Mouse (Mus musculus): ENCODE data around the gene Cd52.
A peak's percentile ranks its signal among the peaks of the same experiment; 100 is the strongest.
"Not testable (repeated sequence)": the region's sequence is repeated elsewhere in the genome, so short reads cannot be mapped to it uniquely, and the experiment has no call there.

Gene Cd52

DNA sequence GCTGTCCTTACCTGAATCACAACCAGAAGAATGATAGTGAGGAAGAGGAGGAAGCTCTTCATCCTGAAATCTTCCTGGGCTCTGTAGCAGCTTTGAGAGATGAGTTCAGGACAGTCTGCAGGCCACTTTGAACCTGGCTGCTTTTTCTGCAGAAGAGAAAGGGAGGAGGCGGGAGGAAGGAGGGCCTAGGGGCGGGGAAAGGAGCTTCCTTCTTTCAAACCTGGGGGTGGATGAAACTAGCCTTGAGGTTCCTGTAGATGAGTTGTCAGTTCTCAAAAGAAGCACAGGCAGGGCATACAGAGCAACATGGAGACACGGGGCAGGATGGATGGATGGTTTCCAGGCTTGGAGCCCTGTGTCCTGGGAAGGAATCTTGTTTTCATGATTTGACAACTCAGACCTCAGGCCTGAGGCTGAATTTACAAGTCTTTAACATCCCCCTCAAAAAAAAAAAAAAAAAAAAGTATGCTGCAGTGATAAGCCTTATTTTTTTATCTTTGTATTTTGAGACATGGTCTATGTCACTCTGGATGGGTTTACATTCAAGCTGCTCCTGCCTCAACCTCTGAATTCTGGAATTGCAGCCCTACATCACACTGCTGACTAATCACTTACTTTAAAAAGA lies at the start of gene Cd52:
Cd52 (minus strand) TSS at position 160 of the 625 bp plus-strand sequence.
- DNase-seq, result no peak

DNA sequence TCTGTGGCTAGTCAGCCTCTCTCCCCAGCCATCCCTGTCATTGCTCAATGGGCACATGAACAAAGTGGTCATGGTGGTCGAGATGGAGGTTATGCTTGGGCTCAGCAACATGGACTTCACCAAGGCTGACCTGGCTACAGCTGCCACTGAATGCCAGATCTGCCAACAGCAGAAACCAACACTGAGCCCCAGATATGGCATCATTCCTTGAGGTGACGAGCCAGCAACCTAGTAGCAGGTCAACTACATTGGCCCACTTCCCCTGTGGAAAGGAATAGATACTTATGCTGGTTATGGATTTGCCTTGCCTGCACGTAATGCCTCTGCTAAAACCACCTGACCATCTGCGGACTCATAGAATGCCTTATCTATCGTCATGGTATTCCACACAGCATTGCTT lies 49.4 kb upstream of the Cd52 start:
- DNase-seq, result not testable (repeated sequence)

DNA sequence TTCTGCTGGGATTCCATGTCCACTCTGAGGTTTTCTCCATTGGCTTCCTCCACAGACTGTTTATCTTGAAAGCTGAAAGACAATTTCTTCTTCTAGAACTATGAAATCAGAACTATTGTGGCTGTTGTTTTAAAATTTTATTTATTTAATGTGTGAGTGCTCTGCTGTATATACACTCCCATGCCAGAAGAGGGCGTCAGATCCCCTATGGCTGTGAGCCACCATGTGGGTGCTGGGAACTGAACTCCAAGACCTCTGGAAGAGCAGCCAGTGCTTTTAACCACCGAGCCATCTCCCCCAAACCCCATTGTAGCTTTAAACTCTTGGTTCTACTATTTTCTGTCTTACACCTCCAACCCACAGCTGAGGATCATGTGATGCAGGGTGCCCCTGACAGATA lies 44.0 kb upstream of the Cd52 start:
- no peak for DNase-seq

DNA sequence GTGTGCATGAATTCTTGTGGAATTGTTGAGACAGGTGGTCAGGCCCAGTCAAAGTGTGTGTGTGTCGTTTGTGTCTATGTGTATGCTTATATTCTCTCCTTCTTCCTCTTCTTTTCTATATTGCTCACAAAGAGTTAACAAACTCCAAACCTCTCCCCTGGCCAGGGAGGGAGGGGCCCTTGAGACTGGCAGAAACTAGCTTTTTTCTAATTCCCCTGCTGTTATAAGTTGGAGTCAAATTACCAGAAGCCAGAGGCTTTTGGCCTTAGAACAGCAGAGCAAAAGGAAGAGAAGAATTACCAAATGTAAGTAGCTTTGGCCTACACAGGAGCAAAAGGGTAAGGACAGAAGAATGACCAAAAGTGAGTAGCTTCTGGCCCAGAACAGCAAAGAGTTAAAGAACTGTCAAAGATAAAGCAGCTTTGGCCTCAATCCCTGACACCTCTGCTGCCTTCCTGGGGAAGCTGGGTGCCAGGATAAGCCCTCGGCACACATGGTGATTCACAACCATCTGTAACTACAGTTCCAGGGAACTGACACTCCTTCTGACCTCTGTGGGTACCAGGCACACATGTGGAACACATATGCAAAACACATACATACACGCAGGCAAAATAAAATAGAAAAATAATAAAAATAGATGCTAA lies 41.5 kb upstream of the Cd52 start:
- DNase-seq, result peak; percentile 44

DNA sequence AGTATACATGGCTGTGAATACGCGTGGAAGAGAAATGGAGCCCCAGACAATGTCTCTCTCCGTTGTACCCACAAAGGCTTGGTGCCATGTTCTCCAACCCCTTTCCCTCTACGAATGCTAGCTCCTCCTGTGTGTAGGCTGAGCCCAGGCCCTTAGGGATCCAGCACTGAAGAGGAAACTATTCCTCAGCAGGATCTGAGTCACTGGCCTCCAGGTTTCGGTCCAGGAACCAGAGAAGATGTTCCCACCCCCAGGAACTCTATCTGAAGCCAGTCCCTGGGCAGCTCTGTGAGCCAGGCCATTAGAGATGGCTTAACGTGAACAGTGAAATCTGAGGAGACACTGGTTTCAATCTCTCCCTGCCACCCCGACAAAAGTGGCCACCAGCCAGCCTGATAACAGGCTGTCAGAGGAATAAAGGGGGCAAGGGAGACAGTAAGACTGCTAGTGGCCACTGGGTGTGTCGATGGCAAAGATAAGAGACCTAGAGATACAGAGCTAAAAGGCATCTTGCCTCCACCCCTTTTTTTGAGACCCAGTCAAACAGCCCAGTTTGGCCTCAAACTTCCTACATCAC lies 37.7 kb upstream of the Cd52 start:
- DNase-seq, result no peak

DNA sequence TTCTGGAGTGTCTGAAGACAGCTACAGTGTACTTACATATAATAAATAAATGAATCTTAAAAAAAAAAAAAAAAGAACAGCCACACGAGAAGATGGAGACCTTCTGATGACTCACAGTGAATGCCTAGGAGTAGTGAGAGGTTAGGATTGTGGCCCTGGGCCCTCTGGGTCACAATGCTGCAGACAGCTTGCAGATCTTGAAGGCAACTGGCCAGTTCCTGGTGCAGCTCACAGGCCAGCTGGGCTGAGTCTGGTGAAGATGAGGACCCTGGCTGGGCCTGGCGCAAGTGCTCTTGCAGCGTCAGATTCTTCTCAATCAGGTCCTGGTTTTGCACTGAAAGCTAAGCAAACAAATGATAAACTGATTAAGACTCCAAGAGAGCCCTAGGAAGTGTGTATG lies 37.2 kb upstream of the Cd52 start:
- no peak for DNase-seq

DNA sequence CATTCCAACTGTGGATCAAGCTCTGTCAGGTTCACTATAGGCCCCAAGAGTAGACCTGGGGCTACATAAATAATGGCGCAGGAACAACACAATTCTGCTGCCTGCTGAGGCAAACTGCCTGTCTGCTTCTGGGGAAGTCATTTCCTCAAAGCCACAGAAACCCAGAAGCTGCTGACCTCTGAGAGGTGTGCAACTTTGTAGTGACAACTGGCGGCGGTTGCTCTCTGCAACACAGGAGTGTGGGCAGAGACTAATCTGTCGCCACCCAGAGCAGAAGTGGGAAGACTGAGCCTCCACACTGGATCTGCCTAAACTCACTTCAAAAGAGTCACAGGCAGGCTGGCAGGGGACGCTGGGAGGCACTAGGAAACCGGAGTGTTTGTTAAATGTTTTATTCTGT lies 34.6 kb upstream of the Cd52 start:
- DNase-seq, result no peak

DNA sequence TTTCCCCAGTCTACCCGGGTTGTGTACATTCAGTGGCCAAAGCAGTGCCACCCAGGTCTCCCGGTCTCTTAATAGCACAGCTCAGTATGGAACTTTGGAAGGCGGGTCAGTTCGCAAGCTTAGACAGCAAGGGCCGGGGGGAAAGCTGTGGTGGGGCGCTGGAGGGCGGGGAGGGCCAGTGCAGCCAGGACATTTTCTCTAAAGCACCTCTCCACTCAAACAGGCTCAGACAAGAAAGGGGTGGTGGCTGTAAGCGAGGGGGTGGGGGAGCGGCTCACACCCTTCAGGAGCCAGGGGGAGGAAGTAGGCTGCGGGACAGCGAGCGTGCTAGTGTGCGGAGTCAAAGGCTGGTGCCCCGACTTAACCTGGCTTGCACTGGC lies 34.1 kb upstream of the Cd52 start:
- no peak for DNase-seq

DNA sequence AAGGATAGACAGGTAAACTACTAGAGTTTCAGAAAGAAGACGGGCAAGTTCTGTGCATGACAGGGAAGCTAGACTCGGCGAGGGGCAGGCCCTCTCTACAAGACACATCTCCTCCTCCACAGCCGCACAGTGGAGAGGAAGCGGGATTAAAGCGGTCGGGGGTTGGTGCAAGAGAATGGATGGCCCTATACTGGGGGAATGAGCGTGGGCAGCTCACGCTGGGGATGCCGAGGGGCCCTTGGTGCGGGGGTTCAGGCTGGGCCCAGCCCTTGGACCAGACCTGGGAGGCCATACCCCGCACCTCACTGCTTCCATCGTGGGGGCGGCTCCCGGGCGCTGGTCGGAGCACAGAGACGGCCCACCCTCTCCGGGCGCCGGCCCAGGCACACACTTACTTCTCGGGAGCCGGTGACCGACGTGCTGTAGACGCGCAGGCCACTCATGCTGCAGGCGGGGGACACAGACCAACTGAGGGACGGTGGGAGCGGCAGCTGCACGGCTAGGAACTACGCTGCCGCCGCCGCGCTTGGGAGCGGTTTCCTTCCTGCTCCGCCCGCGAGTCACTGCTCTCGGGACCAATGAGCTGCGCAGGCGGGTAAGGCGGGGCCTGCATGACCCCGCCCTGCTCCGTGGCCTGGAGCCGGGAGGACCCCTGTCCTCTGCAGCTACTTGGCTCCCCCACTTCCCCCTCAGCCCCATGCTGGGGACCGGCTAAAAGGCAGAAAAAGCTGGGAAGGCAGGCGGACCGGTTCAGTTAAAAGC lies 33.5 kb upstream of the Cd52 start, which contains the start of gene Sh3bgrl3:
Sh3bgrl3 (minus strand) TSS at position 569 of the 762 bp plus-strand sequence.
- peak; percentile 96 for DNase-seq

DNA sequence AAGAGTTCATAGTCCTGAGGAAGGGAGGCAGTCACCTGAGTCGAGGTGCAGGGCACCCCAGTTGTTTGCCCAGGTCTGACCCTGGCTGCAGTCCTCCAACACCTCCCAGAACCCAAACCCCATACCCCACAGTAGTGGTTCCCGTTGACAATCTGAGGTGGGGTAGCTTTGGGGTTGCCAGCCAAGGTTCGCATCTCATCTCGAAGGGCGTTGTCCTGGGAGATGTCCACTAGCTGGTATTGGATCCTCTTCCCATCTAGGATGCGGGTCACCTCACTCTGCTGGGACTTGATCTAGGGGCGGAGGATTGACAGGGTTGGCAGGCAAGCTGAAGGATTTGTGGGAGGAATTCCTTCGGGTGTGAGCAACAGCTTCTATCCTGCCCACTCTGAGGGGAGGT lies 32.9 kb upstream of the Cd52 start:
- DNase-seq, result no peak

DNA sequence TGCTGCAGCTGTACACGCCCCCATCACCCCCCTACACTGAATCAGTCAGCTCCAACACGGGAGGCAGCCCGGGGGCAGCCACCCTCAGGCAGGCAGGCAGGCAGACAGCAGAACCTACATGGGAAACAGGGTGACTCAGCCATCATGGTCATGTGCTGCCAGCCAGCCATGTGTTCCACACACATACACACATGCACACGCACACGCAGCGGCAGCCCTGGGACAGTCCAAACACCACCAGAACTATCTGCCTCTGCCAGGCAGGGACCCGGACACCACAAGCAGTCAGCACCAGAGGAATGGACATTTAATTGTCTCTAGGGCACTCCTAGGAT lies 32.2 kb upstream of the Cd52 start:
- DNase-seq, result no peak

DNA sequence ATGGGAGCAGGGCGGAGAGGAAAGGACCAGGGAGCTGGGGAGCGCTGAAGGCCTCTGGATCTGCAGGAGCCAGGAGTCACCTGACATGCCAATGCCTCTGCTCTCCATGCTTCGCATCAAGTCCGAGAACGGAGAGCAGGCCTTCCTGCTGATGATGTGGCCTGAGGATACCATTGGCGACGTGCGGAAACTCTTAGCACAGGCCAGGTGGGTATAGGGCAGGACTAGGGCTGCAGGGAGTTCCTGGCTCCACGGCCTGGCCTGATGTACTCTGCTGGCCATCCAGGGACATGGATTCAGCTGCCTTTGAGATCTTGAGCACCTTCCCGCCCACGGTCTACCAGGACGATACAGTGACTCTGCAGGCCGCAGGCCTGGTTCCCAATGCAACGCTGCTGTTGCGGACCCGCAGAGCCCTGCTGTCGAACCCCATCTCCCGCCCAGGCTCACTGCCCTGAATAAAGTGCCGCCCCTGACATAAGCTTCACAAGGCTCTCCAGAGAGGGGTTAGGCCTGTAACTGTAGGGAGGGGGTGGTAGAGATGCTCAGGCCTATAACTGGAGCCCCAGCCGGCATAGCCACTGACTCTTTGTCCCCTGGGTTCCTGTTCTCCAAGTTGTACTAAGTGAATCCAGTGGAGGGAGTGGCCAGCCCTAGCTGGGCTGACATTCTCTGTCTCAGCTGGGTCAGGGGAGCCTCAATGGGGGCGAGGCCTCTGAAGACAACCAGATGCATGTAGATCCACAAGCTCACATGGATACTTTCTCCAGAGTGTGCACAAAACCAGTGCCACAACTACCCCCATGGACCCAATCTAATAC lies 31.6 kb upstream of the Cd52 start:
- DNase-seq, result no peak

DNA sequence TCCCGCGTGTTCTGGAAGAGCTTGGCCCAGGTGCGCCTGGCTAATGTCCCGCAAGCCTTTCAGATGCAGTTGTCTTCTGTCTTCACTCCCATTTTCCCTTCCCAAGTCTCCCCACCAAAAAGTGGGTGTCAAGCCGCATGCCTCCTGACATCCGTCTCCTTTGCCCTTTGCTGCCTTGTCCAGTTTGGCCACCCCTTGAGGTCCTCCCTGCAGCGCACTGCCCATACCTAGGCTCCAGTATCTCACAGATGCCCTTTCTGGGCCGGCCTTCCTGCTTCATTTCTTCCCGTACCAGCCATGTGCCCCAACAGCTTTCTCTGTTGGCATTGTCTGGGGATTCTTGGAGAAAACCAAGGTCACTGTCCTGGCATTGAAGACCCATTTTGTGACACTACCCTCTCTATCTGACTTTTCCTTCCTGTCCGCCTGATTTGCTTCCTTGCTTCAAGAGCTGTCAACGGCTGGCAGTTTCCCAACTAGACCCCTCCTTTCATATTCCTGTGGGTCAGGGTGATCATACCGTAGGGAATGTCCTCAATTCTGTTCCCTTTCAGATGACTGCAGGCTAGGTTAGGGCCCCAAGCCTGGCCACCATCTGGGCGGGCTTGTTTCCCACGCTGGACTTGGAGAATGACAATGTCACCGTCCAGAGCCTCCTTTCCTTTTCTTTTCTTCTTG lies 30.6 kb upstream of the Cd52 start:
- DNase-seq, result no peak

DNA sequence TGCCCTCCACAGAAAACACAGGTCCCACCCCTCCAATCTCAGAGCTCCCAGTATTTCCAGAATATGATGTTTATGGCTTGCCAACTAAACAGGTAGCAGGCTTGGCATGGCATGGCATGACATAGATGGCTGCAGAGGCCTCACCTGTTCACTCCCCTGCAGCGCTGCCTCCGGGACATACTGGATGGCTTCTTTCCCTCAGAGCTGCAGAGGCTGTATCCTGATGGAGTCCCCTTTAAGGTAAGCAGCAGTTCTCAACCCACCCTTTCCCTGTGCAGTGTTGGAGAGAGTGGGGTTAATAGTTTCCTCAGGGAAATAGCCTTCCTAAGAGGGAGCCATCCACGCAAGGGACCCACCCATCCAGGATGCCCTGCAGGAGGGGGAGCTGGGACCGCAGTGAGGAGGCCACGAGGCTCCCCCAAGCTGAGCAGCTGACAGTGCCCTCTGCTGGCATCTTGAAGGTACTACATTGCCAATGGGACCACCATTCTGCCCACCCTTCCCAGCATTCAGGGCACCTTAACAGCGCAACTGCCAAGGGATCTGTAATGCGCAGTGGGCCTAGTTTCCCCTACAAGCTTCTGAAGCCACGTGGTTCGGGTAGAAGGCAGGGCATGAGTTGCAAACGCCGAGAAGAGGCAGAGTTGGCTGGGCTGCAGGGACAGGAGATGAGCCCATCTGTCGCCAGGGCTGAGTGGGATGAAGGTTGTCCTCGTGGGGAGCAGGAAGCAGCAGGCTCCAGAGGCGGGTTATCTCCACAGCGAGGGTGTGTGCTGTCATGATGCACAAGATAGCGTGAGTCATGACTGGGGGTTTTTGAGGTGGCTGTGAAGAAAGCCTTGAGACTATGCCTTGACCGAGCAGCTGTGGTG lies 29.0 kb upstream of the Cd52 start:
- DNase-seq, result peak; percentile 76

DNA sequence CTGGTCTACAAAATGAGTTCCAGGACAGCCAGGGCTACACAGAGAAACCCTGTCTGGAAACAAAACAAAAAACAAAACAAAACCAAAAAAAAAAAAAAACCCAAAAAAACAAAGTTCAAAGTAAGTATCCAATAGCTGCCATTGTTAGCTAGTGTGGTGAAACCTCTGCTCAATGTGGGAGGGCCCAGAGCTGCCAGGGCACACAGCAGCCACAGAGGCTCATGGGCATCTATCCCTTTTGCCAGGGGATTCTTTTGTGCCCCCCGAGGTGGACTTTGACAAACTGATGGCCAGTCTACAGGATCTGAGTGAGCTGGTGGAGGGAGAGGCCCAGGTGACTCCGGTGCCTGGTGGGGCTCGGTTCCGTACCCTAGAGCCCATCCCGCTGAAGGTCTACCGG lies 28.3 kb upstream of the Cd52 start:
- DNase-seq, result no peak

DNA sequence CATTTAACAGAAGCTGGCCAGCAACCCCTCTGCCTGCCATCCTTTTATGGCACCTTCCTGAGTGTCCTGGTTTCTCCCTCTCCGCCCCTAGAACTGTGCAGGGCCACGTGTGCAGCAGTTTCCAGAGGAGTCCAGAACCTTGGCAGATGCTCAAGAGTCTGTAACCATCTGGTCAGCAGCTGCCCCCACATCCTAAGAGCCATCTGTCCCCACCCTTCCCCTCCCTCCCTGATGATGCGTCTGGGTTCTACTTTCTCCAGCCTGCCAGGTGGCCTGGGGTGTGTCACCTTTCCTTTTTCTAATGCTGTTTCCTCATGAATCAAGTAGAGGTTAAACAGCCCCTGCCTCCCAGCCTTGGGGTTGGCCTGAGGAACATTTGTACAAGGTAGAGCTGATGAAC lies 27.4 kb upstream of the Cd52 start:
- DNase-seq, result no peak

DNA sequence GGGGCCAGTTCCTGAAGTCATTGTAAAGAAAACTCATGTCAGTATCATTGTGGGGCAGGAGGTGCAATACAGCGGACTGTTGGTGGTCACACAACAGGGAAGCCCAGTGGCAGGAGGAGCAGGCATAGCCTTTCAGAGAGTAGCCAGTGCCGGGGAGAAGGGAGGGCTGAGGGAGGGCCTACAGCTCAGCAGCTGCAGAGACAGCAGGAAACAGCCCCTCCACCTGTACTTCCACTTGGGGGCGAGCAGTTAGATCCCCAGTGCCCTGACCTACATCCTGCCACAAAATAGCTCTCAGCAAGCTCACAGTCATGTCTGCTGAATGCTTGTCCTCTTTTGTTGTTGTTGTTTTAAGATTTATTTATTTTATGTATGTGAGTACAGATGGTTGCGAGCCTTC lies 26.7 kb upstream of the Cd52 start:
- DNase-seq, result no peak

DNA sequence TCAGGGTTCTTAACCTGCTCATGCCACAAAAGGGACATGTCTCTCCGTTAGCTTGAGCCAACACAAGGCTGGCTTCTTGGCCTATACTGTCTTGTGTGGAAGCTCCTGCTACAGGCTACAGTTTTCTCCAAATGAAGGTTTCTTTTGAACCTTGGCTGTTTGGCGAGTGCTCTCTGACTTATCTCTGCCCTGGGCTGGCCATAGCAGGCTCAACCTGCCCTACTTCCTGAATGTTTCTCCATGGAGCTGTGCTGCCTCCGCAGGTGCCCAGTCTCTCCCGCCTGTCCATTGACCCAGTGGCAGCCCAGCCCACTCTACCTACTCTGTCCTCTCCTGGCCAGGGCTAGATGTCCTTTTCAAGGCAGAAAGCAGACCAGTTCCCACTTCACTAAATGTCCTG lies 26.0 kb upstream of the Cd52 start:
- no peak for DNase-seq

DNA sequence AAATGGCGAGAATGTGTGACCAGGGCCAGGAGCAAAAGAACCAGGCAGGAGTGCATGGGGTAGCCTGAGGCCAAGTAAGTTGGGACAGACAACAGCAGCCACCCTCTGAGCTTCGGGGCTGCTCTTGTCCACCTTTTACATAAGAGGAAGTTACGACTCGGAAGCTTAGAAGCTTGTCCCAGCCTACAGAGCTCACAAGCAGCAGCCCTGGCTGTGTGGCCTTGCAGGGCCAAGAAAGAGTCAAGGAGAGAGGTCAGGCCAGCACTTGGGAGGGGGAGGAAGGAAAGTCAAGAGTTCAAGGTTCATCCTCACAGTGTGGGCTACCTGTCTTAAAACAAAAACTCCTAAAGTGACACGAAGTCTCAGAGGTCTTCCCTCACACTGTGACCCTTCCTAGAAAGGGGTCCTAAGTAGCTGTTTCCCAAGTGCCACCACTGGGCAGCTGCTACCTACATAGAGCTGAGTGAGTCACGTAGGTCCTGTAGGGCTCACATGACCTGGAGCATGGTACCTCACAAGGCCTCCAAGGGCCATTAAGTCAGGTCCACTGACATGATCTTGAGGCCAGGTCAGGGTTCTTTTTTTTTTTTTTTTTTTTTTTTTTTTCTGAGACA lies 25.4 kb upstream of the Cd52 start:
- DNase-seq, result no peak

DNA sequence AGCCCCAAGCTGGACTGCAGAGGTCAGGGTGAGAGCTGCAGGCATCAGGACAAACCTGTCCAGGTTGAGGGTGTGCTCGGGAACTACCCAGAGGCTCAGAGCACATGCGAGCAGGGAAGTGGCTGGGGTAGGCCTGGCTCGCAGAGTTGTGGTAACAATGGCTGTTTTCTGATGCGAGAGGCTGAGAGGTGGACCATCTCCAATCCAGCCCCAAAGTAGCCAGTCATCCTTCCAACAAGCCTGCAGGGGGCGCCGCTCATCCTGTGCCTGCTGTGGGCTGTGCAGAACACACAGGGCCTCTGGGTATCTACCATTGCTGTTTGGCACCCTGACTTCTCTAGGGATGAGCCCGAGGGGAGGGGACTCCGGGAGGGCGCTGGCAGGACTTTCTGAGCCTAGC lies 24.8 kb upstream of the Cd52 start:
- DNase-seq, result peak; percentile 37

DNA sequence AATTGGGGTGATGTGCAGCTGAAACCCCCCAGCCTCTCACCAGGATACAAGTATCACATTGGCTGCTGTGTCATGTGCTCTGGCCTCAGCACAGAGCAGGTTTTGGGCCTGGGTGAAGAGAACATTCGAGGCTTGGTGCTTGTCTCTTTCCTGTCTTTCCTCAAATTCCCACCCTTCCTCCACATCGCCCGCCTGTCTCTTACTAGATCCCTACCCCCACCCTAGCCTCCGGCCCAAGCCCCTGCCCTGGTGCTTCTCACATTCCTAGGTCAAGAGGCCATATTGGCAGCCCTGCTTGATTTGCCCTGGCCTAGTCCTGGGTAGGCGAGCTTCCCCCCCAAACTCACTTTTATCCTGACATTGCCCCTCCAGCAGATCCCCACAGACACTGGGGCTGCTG lies 24.2 kb upstream of the Cd52 start:
- no peak for DNase-seq
